Mouse (Mus musculus) cerebellum, adult 2 months (tissue): ENCODE data around the gene 2310011J03Rik.

Source experiments
- CTCF ChIP-seq: fragments of 200-500 bp; IDR thresholded peaks from 2 replicates; pipeline ENCODE4 v1.5.1; 2011; ENCODE audit warnings: low read depth, mild to moderate bottlenecking, control low read depth, low read length, moderate library complexity, borderline replicate concordance; ENCODE audit not compliant: insufficient read depth
- POLR2A ChIP-seq: fragments of 200-500 bp; IDR thresholded peaks from 2 replicates; pipeline ENCODE4 v1.6.1; 2011; ENCODE audit warnings: low read length, control low read depth, borderline replicate concordance; ENCODE audit not compliant: insufficient read depth

DNA sequence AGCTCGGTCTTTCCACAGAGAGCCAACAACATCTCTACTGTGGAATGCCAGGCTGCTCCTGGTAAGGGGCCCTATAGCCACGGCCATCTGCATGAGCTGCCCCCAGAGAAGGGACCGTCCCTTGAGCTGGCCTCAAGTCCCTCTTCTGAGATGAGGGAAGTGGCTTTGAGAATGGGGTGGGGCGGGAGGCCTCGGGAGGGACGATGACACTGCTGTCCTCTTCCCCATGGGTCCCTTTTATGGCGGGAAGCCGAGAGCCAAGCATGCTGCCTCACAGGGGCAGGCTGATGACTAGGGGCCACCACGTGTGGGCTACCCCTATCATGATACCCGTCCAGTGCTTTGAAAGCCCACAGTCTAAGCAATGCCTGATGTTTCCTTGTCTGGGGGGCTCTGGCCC, 3.3 kb downstream of the 2310011J03Rik start:
- TF ChIP-seq POLR2A (no peak), CTCF (no peak)
